Mouse (Mus musculus) limb, embryonic 14.5 days (tissue): ENCODE data around the gene Mrps27. TPM values are rescaled to one million over a fixed set of nuclear protein-coding genes. Genes with fewer than 3 reads are reported as not detected.
"Not testable (repeated sequence)": the region's sequence is repeated elsewhere in the genome, so short reads cannot be mapped to it uniquely, and the experiment has no call there.

Experiments
- ATAC-seq: fragments of 200-750 bp; cut with Nextera tagmentation; 2 replicates; pipeline ENCODE4 v1.8.0; 2017; ENCODE audit warnings: low read depth, moderate number of reproducible peaks, moderate TSS enrichment; ENCODE audit not compliant: low FRiP score
- DNase-seq: peaks from one replicate; pipeline ENCODE4 v3.0.0-alpha.2; 2015; ENCODE audit warnings: low spot score
- H3K27ac ChIP-seq: fragments of 300-500 bp; sonication (generic); replicated peaks from 2 replicates; pipeline ENCODE4 v1.5.1; 2014; ENCODE audit warnings: low read depth, mild to moderate bottlenecking, low read length, moderate library complexity, mixed read lengths
- H3K27me3 ChIP-seq: fragments of 300-500 bp; sonication (generic); 2 replicates; pipeline ENCODE4 v1.6.1; 2014; ENCODE audit warnings: low read length, mixed read lengths; ENCODE audit not compliant: control insufficient read depth, insufficient read depth
- H3K36me3 ChIP-seq: fragments of 300-500 bp; sonication (generic); 2 replicates; pipeline ENCODE4 v1.6.1; 2014; ENCODE audit warnings: mild to moderate bottlenecking, low read length, moderate library complexity, mixed read lengths; ENCODE audit not compliant: control insufficient read depth, insufficient read depth
- H3K4me1 ChIP-seq: fragments of 300-500 bp; sonication (generic); 2 replicates; pipeline ENCODE4 v1.6.1; 2014; ENCODE audit warnings: antibody characterized with exemption, low read length, mixed read lengths; ENCODE audit not compliant: control insufficient read depth, insufficient read depth
- H3K4me2 ChIP-seq: fragments of 300-500 bp; sonication (generic); replicated peaks from 2 replicates; pipeline ENCODE4 v1.6.1; 2014; ENCODE audit warnings: low read depth, mild to moderate bottlenecking, low read length, moderate library complexity; ENCODE audit not compliant: severe bottlenecking
- H3K4me3 ChIP-seq: fragments of 300-500 bp; sonication (generic); replicated peaks from 2 replicates; pipeline ENCODE4 v1.5.1; 2014; ENCODE audit warnings: low read length
- H3K9ac ChIP-seq: fragments of 300-500 bp; sonication (generic); 2 replicates; pipeline ENCODE4 v1.6.1; 2014; ENCODE audit warnings: mild to moderate bottlenecking, low read depth, low read length, moderate library complexity; ENCODE audit not compliant: severe bottlenecking
- H3K9me3 ChIP-seq: fragments of 300-500 bp; sonication (generic); 2 replicates; pipeline ENCODE4 v1.6.1; 2016; ENCODE audit warnings: low read length; ENCODE audit not compliant: control insufficient read depth
- POLR2A ChIP-seq: fragments of 200-500 bp; IDR thresholded peaks from 2 replicates; pipeline ENCODE4 v1.8.0; 2012; ENCODE audit warnings: inconsistent platforms, mild to moderate bottlenecking, moderate library complexity, borderline replicate concordance; ENCODE audit not compliant: insufficient read depth, insufficient read length; ENCODE audit errors: extremely low read depth
- WGBS: fragments of 180-500 bp; shearing (Covaris S2); extraction: QIAGEN DNeasy Blood & Tissue Kit; methylation state at CpG from one replicate; pipeline ENCODE4 v1.1.7; 2014; 5-methylcytosine and 5-hydroxymethylcytosine counted together
- polyA plus RNA-seq, 2 experiments: library from polyadenylated mRNA; depleted of rRNA in 1 of 2; stranded (reverse) in 1 of 2; unstranded in 1 of 2; fragments of >200 nt; fragmentation: Nextera tagmentation in 1 of 2; extraction: Ambion mirVana in 1 of 2; gene quantifications; 2 replicates each; pipeline versions ENCODE4 v1.2.1 to v1.2.3; 2012 to 2014

Mrps27 gene
- polyA plus RNA-seq, 2 experiments = 36.6 to 54.1 TPM

GRCm38 (mm10) chr13:99317058-99317457 lies 27.5 kb upstream of the Mrps27 start:
- Histone ChIP-seq H3K4me2 (no peak overlapping the region), H3K4me3 (no peak overlapping the region), H3K4me1 (no peaks in the 10 kb centered on the region), H3K36me3 (peaks cover 31% of the 10 kb centered on the region), H3K9me3 (no peaks in the 10 kb centered on the region), H3K27me3 (no peaks in the 10 kb centered on the region), H3K9ac (no peak overlapping the region), H3K27ac (no peak overlapping the region)
- DNase-seq = peak; percentile 71
- WGBS = 52% methylated on average over 4 of the region's 4 CpGs
- ATAC-seq = no peak
- no peak for TF ChIP-seq POLR2A

- no peak overlapping the region for H3K9ac ChIP-seq
- no peaks in the 10 kb centered on the region for H3K27me3 ChIP-seq
- no peak for TF ChIP-seq POLR2A
- H3K4me3 ChIP-seq = no peak overlapping the region
- no peaks in the 10 kb centered on the region for H3K9me3 ChIP-seq
- H3K4me1 ChIP-seq = no peaks in the 10 kb centered on the region
- no peak overlapping the region for H3K4me2 ChIP-seq
- peaks cover 38% of the 10 kb centered on the region for H3K36me3 ChIP-seq
- no peak overlapping the region for H3K27ac ChIP-seq
- WGBS = 87% methylated on average over 7 of the region's 7 CpGs
- DNase-seq (no peak), ATAC-seq (no peak)
Observed at GRCm38 (mm10) chr13:99320453-99320852, 24.1 kb upstream of the Mrps27 start.

- not testable (repeated sequence) for H3K4me2 ChIP-seq, H3K27me3 ChIP-seq, DNase-seq, H3K9ac ChIP-seq, H3K9me3 ChIP-seq, H3K4me1 ChIP-seq, H3K4me3 ChIP-seq, ATAC-seq, H3K27ac ChIP-seq
- WGBS = 91% methylated on average over 11 of the region's 13 CpGs
- peaks cover 59% of the 10 kb centered on the region for H3K36me3 ChIP-seq
Observed at GRCm38 (mm10) chr13:99322915-99323314, 21.7 kb upstream of the Mrps27 start.

GRCm38 (mm10) chr13:99323632-99324336 lies 20.8 kb upstream of the Mrps27 start:
- WGBS = 79% methylated on average over 7 of the region's 7 CpGs

GRCm38 (mm10) chr13:99324337-99324685 lies 20.3 kb upstream of the Mrps27 start:
- H3K9me3 ChIP-seq, DNase-seq, H3K27ac ChIP-seq, ATAC-seq, H3K27me3 ChIP-seq, H3K4me1 ChIP-seq, H3K9ac ChIP-seq, H3K4me2 ChIP-seq, H3K4me3 ChIP-seq: not testable (repeated sequence)
- H3K36me3 ChIP-seq = peaks cover 65% of the 10 kb centered on the region
- WGBS = 86% methylated on average over 8 of the region's 8 CpGs

More at GRCm38 (mm10) chr13:99323632-99324336, 20.8 kb upstream of the Mrps27 start:
- Histone ChIP-seq H3K36me3 (peaks cover 64% of the 10 kb centered on the region), H3K4me2 (no peak overlapping the region), H3K9me3 (no peaks in the 10 kb centered on the region), H3K4me3 (no peak overlapping the region), H3K4me1 (no peaks in the 10 kb centered on the region), H3K27ac (no peak overlapping the region), H3K9ac (no peak overlapping the region), H3K27me3 (no peaks in the 10 kb centered on the region)
- TF ChIP-seq POLR2A = no peak
- no peak for DNase-seq
- peak; percentile 37 for ATAC-seq

- WGBS = 52% methylated on average over 4 of the region's 4 CpGs
- H3K9ac ChIP-seq = no peak overlapping the region
- TF ChIP-seq POLR2A = no peak
- no peak for ATAC-seq
- H3K36me3 ChIP-seq = peaks cover 81% of the 10 kb centered on the region
- H3K4me2 ChIP-seq = no peak overlapping the region
- no peak overlapping the region for H3K4me3 ChIP-seq
- H3K27me3 ChIP-seq = no peaks in the 10 kb centered on the region
- DNase-seq = no peak
- H3K9me3 ChIP-seq = no peaks in the 10 kb centered on the region
- no peaks in the 10 kb centered on the region for H3K4me1 ChIP-seq
- no peak overlapping the region for H3K27ac ChIP-seq
Observed at GRCm38 (mm10) chr13:99331255-99331654, 13.3 kb upstream of the Mrps27 start.
